Mouse (Mus musculus): ENCODE results near the gene Gm3233. TPM values are rescaled to one million over a fixed set of nuclear protein-coding genes. Genes with fewer than 3 reads are reported as not detected.
"Not testable (repeated sequence)": the region's sequence is repeated elsewhere in the genome, so short reads cannot be mapped to it uniquely, and the experiment has no call there.

Gene Gm3233
- polyA plus RNA-seq (2017; shearing (Covaris generic)) = not detected

DNA sequence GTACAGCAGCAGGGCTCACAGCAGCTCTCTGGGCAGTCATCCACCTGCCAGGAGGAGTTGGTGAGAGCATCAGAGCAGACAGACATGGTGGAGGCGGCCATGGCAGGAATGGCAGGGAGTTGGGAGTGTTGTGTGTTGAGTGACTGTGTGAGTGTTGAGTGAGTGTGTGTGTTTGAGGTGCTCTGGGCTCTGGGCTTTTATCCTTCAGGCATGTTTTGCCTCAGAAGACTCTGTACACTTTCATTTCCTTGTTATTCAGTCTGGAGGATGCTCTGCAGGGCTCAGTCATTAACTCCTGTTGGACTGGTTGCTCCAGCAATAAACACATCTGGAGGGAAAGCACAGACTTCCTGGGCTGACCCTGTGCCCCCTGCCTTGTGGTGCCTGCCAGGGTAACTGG lies at the start of gene Gm3233:
Gene Gm3233 (minus strand): TSS at position 101 of the 400 bp plus-strand sequence.
- not testable (repeated sequence) for ATAC-seq

DNA sequence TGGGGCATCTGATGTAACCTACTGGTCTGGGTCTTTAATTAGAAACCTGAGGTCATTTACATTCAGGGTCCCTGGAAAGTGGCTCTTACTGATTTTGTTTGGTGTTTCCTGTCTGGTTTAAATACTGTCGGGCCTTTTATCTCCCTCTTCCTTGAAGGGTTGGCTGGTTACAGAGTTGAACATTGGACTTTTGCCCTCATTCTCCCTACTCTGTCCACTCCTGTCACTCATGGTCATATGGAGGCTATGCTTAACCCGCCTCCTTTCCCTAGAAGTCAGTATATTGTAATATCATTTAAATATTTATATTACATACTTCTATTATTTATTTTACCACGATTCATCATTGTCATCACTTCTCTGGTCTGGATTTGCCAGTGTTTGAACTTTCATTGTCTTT lies 44.6 kb upstream of the Gm3233 start:
- ATAC-seq = no peak

DNA sequence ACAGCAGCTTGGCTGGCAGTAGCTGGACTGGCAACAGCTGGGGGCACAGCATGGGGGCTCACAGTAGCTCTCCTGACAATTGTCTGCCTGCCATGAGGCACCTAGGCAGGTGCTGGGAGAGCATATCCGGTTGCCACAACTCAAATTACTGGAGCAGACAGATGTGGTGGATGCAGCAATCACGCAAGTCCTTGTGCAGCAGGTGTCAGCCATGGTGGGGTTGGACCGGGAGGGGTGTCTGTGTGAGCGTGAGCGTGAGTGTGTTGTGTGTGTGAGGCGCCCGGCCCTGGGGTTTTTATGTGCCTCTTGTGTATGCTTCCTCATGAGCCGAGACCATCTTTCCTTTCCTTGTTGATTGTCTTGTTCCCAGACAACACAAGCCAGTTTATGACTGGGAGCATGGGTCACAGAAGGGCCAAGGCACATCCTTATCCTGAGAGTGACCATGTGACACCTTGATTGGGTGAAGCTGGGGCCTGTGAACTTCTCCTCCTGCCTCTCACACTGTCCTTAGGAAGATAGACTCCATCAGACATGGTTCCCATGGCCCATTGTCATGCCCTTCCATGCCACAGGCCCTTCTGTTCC lies 39.5 kb upstream of the Gm3233 start, which contains the start of gene Gm19668:
Gene Gm19668 (minus strand): TSS at position 213 of the 588 bp plus-strand sequence.
- ATAC-seq = no peak

DNA sequence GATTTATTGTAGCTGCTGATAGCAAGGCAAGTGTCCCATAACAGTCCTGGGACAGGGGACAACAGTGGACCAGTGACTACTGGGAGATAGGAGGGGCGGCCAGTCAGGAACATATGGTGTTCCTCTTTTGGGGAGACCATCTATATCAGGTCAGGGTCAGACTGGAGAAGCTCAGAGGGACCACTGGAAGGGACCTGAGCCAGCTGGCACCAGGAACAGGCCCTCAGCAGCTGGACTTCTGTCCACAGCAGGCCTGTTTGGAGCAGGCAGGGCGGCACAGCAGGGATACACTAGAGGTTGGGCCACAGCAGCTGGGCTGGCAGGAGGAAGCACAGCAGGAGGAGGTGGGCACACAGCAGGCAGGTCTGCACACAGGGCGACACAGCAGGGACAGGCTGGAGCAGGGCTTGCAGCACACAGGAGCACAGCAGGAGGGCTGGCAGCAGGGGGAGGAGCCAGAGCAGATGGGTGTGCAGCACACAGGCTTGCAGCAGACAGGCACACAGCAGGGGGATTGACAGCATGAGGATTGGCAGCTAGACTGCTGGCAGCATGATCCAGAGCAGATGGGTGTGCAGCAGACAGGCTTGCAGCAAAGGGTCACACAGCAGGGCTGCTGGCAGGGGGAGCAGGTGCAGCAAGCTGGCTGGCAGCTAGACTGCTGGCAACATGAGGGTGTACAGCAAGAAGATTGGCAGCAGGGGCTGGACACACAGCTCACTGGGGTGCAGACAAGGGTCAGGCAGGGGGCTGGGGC lies 38.9 kb upstream of the Gm3233 start:
- not testable (repeated sequence) for ATAC-seq

DNA sequence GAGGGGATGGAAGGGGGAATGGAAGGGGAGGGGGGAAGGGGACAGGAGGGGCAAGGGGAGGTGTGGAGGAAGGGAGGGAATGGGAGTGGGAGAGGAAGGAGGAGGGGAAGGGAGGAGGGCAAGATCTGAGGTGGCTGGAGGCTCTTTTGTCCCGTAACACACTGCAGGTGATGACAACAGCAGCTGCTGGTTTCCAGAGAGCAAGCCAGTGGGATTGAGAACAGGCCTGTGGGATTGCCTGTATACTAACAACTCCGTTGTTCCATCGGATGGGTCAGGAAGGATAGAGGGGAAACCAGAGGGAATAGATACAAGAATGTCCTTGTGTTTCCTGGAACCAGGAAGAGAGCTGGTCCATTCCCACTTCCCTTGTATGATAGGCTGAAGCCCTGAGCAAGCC lies 38.2 kb upstream of the Gm3233 start:
- ATAC-seq = no peak

DNA sequence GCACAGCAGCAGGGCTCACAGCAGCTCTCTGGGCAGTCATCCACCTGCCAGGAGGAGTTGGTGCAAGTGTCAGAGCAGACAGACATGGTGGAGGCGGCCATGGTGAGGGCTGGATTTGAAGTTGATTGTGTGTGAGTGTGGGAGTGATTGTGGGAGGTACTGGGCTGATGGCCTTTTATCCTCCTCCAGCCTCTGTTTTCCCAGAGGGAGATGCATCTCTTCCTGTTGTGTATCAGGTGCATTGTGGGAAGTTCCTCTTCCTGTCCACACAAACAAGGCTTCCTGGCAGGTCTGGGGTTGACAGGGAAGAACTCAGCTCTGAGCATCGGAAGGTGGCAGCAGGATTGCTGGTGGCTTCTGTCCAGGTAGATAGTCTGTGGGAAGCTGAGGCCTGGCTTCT lies 35.5 kb upstream of the Gm3233 start, which contains the start of gene Gm9639:
Gene Gm9639 (minus strand): TSS at position 101 of the 400 bp plus-strand sequence.
- ATAC-seq = no peak

DNA sequence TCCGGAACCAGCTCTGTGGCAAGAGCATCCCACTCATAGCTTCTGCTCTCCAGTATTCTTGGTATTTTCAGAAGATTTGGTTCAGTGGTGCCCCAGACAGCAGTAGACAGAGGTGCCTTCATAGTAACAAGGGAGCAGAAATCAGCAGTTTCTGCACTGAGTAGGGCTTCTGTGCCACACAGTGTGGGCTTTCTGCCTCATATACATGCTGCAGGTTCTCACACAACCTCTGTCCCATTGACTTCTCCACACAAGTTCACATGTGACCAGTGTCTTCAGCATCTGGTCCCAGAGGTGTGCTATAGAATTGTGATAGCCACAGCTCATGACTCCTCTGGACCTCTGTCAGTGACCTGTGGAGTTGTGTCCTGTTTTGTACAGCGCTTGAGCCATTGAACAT lies 29.1 kb upstream of the Gm3233 start:
- no peak for ATAC-seq

DNA sequence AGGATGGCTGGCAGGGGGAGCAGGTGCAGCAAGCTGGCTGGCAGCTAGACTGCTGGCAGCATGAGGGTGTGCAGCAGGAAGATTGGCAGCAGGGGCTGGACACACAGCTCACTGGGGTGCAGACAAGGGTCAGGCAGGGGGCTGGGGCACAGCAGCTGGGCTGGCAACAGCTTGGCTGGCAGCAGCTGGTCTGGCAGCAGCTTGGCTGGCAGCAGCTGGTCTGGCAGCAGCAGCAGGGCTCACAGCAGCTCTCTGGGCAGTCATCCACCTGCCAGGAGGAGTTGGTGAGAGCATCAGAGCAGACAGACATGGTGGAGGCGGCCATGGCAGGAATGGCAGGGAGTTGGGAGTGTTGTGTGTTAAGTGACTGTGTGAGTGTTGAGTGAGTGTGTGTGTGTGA lies 28.4 kb upstream of the Gm3233 start, which contains the start of gene Gm7137:
Gene Gm7137 (minus strand): TSS at position 325 of the 400 bp plus-strand sequence.
- ATAC-seq = not testable (repeated sequence)

DNA sequence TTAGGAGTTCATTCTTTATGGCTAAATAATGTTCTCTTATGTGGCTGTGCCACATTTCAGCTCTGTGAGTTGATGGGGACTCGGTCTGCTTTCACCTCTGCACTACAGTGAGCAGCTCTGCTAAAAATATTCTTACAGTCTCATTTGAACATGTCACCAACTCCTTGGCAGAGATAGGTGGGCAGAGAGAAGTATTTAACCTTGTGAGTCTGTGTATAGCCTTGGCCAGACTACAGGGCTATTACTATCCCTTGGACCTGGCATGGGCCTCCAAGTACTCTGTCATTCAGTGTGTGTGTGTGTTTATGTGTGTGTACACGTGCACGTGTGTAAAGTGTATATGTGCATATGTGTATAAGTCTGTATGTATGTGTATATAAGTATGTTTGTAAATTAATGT lies 23.9 kb upstream of the Gm3233 start:
- ATAC-seq = not testable (repeated sequence)

DNA sequence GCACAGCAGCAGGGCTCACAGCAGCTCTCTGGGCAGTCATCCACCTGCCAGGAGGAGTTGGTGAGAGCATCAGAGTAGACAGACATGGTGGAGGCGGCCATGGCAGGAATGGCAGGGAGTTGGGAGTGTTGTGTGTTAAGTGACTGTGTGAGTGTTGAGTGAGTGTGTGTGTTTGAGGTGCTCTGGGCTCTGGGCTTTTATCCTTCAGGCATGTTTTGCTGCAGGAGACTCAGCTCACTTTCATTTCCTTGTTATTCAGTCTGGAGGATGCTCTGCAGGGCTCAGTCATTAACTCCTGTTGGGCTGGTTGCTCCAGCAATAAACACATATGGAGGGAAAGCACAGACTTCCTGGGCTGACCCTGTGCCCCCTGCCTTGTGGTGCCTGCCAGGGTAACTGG lies 23.0 kb upstream of the Gm3233 start, which contains the start of gene Gm3250:
Gene Gm3250 (minus strand): TSS at position 101 of the 400 bp plus-strand sequence.
- ATAC-seq = not testable (repeated sequence)

DNA sequence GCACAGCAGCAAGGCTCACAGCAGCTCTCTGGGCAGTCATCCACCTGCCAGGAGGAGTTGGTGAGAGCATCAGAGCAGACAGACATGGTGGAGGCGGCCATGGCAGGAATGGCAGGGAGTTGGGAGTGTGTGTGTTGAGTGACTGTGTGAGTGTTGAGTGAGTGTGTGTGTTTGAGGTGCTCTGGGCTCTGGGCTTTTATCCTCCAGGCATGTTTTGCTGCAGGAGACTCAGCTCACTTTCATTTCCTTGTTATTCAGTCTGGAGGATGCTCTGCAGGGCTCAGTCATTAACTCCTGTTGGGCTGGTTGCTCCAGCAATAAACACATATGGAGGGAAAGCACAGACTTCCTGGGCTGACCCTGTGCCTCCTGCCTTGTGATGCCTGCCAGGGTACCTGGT lies 17.4 kb upstream of the Gm3233 start, which contains the start of gene Gm7138:
Gene Gm7138 (minus strand): TSS at position 101 of the 400 bp plus-strand sequence.
- not testable (repeated sequence) for ATAC-seq

DNA sequence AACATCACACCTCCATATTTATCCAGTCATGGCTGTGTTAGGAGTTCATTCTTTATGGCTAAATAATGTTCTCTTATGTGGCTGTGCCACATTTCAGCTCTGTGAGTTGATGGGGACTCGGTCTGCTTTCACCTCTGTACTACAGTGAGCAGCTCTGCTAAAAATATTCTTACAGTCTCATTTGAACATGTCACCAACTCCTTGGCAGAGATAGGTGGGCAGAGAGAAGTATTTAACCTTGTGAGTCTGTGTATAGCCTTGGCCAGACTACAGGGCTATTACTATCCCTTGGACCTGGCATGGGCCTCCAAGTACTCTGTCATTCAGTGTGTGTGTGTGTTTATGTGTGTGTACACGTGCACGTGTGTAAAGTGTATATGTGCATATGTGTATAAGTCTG lies 12.7 kb upstream of the Gm3233 start:
- ATAC-seq = not testable (repeated sequence)

DNA sequence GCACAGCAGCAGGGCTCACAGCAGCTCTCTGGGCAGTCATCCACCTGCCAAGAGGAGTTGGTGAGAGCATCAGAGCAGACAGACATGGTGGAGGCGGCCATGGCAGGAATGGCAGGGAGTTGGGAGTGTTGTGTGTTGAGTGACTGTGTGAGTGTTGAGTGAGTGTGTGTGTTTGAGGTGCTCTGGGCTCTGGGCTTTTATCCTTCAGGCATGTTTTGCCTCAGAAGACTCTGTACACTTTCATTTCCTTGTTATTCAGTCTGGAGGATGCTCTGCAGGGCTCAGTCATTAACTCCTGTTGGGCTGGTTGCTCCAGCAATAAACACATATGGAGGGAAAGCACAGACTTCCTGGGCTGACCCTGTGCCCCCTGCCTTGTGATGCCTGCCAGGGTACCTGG lies 11.7 kb upstream of the Gm3233 start, which contains the start of gene Gm3238:
Gene Gm3238 (minus strand): TSS at position 101 of the 400 bp plus-strand sequence.
- not testable (repeated sequence) for ATAC-seq

DNA sequence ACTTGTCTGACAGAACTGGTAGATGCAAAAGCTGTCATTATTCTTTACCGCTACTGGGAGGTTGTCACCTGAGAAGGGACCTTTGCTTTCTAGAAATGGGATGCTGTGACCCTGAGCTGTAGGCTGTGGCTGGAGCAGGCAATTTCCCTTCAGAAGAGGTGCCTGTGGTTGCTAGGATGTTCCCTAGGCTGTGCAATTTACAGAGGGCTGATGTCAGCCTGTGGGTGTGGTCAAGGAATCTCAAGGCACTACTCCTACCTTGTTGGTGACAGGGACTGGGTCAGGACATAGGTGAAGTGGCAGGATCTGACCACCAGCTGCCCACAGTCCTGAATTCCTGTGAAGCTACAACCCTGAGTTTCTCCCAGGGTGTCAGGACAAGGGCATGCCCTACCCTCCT lies 10.2 kb upstream of the Gm3233 start:
- no peak for ATAC-seq

DNA sequence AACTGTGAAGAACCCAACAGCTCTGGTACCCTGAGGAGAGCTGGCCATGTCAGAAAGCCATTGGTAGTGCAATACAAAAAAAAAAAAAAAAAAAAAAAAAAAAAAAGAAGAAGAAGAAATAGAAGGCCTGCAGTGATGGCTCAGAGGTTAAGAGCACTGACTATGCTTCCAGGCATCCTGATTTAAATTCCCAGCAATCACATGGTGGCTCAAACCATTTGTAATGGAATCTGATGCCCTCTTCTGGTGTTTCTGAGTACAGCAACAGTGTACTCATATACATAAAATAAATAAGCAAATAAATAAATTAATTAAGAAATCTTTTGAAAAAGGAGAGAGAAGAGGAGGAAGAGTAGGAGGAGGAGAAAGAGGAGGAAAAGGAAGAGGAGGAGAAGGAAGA lies 6.0 kb downstream of the Gm3233 start:
- ATAC-seq = no peak

DNA sequence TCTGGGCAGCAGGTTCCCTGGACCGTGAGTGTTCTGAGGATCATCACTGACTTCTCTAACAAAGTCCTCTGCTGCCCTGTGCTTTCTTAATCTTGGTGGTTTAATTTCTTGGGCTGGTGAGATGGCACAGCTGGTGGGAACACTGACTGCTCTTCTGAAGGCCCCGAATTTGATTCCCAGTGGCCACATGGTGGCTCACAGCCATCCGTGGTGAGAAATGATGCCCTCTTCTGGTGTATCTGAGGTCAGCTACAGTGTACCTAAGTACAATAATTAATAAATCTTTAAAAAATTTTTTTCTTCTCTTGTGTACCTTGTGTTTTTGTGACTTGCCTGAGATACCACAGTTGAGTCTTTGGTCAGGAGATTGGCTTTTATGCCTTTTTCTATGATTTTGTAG lies 7.2 kb downstream of the Gm3233 start:
- ATAC-seq = not testable (repeated sequence)

DNA sequence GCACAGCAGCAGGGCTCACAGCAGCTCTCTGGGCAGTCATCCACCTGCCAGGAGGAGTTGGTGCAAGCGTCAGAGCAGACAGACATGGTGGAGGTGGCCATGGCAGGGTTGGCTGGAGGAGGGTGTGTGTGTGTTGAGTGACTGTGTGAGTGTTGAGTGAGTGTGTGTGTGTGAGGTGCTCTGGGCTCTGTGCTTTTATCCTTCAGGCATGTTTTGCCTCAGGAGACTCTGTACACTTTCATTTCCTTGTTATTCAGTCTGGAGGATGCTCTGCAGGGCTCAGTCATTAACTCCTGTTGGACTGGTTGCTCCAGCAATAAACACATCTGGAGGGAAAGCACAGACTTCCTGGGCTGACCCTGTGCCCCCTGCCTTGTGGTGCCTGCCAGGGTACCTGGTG lies 8.2 kb downstream of the Gm3233 start, which contains the start of gene Gm9736:
Gene Gm9736 (minus strand): TSS at position 101 of the 400 bp plus-strand sequence.
- not testable (repeated sequence) for ATAC-seq

DNA sequence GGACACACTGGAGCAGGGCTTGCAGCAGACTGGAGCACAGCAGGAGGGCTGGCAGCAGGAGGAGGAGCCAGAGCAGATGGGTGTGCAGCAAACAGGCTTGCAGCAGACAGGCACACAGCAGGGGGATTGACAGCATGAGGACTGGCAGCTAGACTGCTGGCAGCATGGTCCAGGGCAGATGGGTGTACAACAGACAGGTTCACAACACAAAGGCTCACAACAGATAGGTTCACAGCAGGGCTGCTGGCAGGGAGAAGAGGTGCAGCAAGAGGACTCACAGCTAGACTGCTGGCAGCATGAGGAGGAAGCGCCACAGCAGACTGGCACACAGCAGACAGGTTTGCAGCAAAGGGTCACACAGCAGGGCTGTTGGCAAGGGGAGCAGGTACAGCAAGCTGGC lies 8.8 kb downstream of the Gm3233 start:
- ATAC-seq = not testable (repeated sequence)

DNA sequence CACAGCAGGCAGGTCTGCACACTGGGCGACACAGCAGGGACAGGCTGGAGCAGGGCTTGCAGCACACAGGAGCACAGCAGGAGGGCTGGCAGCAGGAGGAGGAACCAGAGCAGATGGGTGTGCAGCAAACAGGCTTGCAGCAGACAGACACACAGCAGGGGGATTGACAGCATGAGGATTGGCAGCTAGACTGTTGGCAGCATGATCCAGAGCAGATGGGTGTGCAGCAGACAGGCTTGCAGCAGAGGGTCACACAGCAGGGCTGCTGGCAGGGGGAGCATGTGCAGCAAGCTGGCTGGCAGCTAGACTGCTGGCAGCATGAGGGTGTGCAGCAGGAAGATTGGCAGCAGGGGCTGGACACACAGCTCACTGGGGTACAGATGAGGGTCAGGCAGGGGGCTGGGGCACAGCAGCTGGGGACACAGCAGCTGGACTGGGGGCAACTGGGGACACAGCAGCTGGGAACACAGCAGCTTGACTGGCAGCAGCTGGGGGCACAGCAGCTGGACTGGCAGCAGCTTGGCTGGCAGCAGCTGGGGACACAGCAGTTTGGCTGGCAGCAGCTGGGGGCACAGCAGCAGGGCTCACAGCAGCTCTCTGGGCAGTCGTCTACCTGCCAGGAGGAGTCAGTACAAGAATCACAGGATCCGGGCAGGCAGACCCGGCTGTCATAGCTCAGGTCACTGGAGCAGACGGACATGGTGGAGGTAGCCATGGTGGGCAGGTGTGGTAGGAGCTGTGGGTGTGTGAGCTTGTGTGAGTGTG lies 17.4 kb downstream of the Gm3233 start, which contains the start of gene Gm18596:
Gene Gm18596 (minus strand): TSS at position 715 of the 765 bp plus-strand sequence.
- ATAC-seq = not testable (repeated sequence)

DNA sequence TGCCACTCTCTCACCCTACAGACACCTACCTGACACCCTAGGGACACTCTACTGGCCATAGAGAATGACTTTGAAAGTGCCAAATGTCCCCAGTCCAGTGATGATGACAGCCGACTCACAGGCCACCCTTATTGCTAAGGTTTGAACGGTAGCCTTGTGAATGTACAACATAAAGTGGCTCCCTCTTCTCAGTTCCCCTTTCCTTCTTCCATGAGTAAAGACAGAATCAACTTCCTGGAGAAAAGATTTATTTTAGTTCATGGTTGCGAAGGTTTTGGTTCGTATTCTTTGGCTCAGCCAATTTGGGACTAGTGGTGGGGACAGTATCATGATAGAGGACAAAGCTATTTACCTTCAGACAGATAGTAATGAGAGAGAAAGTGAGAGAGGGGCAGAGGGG lies 20.6 kb downstream of the Gm3233 start:
- no peak for ATAC-seq

DNA sequence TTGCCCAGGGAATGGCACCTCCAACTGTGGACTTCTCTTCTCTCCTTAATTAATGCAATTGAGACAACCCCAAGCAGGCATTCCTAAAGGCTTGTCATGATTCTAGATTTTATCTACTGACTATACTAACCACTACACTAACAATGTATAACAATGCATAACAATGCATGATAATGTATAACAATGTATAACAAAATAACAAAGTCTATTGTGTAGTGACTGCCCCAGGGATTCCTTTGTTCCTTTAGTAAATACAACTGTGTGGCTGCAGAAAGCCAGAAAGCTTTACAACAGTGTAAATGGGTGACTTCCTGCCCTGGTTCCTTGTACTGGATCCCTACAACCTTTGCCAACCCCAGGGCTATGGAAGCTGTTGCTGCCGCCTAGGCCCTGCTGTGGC lies 23.6 kb downstream of the Gm3233 start:
- ATAC-seq = no peak

DNA sequence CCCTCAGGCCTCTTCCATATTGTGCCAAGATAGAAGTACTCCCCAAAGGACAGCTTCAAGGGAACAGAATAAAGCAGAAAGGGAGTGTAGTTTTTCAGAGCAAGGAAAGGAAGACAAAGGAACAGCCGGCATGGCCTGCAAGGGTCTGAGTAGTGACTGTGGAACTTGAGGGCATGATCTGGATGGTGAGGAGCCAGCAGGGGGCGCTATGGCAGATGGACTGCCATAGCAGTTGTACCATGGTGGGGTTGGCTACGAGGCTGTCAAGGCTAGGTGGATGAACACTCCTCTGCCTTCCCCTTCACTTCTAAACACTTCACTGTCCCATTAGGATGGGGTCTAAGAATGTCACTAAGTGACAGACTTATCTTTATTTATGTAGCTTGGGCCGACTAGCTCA lies 30.2 kb downstream of the Gm3233 start:
- no peak for ATAC-seq

DNA sequence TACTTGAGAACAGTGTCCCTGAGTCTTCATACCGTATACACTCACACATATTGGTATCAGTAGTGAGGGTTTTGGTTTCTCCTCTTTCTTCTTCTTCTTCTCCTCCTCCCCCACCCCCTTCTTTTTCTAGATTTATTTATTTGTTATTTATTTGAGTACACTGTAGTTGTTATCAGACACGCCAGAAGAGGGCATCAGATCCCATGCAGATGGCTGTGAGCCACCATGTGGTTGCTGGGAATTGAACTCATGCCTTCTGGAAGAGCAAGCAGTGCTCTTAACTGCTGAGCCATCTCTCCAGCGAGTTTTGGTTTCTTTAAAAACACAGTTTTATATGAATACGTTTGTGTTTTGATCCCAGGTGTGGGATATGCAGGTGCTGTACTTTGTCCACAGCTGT lies 31.2 kb downstream of the Gm3233 start:
- ATAC-seq = no peak

All from CD4-positive, CD25-positive, alpha-beta regulatory T cell, adult 4 months (primary cell).